Mouse (Mus musculus): ENCODE data around the gene Gm20441. TPM values are rescaled to one million over a fixed set of nuclear protein-coding genes. Genes with fewer than 3 reads are reported as not detected.

The Gm20441 gene
- polyA plus RNA-seq, 1 experiment from 2014 or later: not detected

DNA sequence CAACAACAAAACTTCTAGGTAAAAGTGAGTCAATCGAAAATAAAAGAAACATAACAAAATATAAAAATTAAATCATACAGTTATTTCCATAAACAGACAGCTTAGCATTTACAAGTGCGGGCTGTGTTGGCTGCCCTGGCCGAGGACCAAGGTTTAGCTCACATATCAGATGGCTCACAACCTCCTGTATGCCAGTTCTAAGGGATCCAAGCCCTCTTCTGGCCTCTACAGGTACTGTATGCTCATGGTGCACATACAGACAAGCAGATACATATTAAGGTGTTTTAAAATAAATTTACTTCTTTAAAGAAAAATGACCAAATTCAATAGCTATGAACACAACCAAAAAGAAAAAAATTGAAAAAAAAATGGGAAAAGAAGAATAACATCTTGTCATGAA, 20.4 kb downstream of the Gm20441 start:
- Histone ChIP-seq H3K9ac (ENCODE audit: low read depth, low read length) (no peak overlapping the region), H3K27me3 (ENCODE audit: control insufficient read depth, insufficient read depth, low read length) (no peaks in the 10 kb centered on the region), H3K4me1 (ENCODE audit: control insufficient read depth, insufficient read depth, low read length) (peaks cover 5% of the 10 kb centered on the region; the same call in 1 of the 2 replicates), H3K27ac (ENCODE audit: low read depth, low read length) (no peak overlapping the region), H3K36me3 (ENCODE audit: control insufficient read depth, insufficient read depth, low read length) (peaks cover 11% of the 10 kb centered on the region; the same call in 1 of the 2 replicates), H3K4me2 (no peak overlapping the region), H3K4me3 (ENCODE audit: low read depth, low read length) (no peak overlapping the region), H3K9me3 (replicated peaks; ENCODE audit: control insufficient read depth, low read length) (no peaks in the 10 kb centered on the region)
- ATAC-seq (replicated peaks; ENCODE audit: insufficient number of reproducible peaks, low FRiP score, low TSS enrichment): no peak
- 92% methylated on average over 3 of the region's 3 CpGs for WGBS (ENCODE audit: insufficient replicate concordance)

DNA sequence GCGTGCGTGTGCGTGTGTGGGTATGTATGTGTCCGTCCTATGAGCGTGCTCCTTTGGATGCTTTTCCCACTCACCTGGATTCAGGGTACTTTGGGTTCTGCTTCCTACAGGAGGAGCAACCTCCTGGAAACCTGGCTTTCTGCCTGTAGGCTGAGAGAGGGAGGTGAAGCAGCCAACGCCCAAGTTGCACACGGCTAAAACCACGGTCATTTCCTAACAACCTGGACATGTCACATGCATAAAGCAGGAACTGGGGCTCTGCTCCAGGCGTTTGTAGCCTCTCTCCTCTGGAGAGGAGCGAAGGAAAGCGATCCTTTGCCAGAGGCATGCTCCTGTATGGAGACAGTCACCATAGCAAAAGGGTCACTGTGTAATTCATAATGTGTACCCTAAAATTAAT, 24.0 kb downstream of the Gm20441 start:
- WGBS (ENCODE audit: insufficient replicate concordance): 93% methylated on average over 11 of the region's 11 CpGs
- Histone ChIP-seq H3K36me3 (ENCODE audit: control insufficient read depth, insufficient read depth, low read length) (peaks cover 27% of the 10 kb centered on the region), H3K27me3 (ENCODE audit: control insufficient read depth, insufficient read depth, low read length) (no peaks in the 10 kb centered on the region), H3K27ac (ENCODE audit: low read depth, low read length) (no peak overlapping the region), H3K4me3 (ENCODE audit: low read depth, low read length) (no peak overlapping the region), H3K9ac (ENCODE audit: low read depth, low read length) (no peak overlapping the region), H3K4me1 (ENCODE audit: control insufficient read depth, insufficient read depth, low read length) (no peaks in the 10 kb centered on the region), H3K4me2 (no peak overlapping the region), H3K9me3 (replicated peaks; ENCODE audit: control insufficient read depth, low read length) (no peaks in the 10 kb centered on the region)
- no peak for ATAC-seq (replicated peaks; ENCODE audit: insufficient number of reproducible peaks, low FRiP score, low TSS enrichment)

DNA sequence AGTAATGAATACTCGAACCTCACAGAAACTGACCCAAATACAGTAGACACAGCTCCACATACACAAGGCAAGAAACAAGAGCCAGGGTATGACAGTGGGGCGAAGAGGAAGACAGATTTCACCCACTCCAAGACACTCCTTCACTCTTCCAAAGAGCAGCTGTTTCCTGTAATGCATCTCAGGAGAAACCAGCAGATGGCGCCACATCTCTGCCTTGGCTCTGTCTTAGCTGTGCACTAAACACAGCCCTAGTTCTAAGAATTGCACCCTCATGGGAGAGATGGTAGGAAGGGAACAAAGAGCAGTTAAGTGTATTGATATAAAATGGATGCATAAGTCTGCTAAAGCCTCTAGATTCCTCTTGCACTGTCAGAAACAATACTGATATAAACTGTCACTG, 36.7 kb downstream of the Gm20441 start:
- Histone ChIP-seq H3K27me3 (ENCODE audit: control insufficient read depth, insufficient read depth, low read length) (no peaks in the 10 kb centered on the region), H3K36me3 (ENCODE audit: control insufficient read depth, insufficient read depth, low read length) (peaks cover 35% of the 10 kb centered on the region), H3K4me3 (ENCODE audit: low read depth, low read length) (no peak overlapping the region), H3K4me1 (ENCODE audit: control insufficient read depth, insufficient read depth, low read length) (no peaks in the 10 kb centered on the region), H3K4me2 (no peak overlapping the region), H3K9me3 (replicated peaks; ENCODE audit: control insufficient read depth, low read length) (no peaks in the 10 kb centered on the region), H3K9ac (ENCODE audit: low read depth, low read length) (no peak overlapping the region), H3K27ac (ENCODE audit: low read depth, low read length) (no peak overlapping the region)
- ATAC-seq (replicated peaks; ENCODE audit: insufficient number of reproducible peaks, low FRiP score, low TSS enrichment): no peak; the same call in 1 of the 2 replicates
- WGBS (ENCODE audit: insufficient replicate concordance): 49% methylated on average over 3 of the region's 3 CpGs

DNA sequence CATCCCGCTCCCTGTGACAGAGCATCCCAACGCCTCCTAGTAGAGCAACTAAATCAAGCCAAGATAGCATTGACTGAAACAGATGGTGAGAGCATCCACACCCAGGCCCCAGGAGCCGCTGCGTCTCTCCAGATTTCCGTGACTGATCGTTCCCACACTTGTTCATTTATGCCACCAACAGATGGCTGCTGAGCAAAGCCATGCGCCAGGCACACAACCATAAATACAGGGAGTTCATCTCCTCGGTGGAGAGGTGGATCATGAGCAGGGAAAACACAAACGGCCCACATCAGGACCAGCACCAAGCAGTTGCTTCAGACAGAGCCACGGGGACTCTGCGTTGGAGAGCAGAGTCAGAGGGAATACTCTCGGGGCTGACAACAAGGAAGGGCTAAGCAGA, 37.4 kb downstream of the Gm20441 start:
- Histone ChIP-seq H3K9me3 (replicated peaks; ENCODE audit: control insufficient read depth, low read length) (no peaks in the 10 kb centered on the region), H3K4me3 (ENCODE audit: low read depth, low read length) (no peak overlapping the region), H3K27ac (ENCODE audit: low read depth, low read length) (no peak overlapping the region), H3K27me3 (ENCODE audit: control insufficient read depth, insufficient read depth, low read length) (no peaks in the 10 kb centered on the region), H3K4me1 (ENCODE audit: control insufficient read depth, insufficient read depth, low read length) (no peaks in the 10 kb centered on the region), H3K36me3 (ENCODE audit: control insufficient read depth, insufficient read depth, low read length) (peaks cover 36% of the 10 kb centered on the region), H3K9ac (ENCODE audit: low read depth, low read length) (no peak overlapping the region), H3K4me2 (no peak overlapping the region)
- no peak for ATAC-seq (replicated peaks; ENCODE audit: insufficient number of reproducible peaks, low FRiP score, low TSS enrichment)
- 92% methylated on average over 12 of the region's 12 CpGs for WGBS (ENCODE audit: insufficient replicate concordance)

DNA sequence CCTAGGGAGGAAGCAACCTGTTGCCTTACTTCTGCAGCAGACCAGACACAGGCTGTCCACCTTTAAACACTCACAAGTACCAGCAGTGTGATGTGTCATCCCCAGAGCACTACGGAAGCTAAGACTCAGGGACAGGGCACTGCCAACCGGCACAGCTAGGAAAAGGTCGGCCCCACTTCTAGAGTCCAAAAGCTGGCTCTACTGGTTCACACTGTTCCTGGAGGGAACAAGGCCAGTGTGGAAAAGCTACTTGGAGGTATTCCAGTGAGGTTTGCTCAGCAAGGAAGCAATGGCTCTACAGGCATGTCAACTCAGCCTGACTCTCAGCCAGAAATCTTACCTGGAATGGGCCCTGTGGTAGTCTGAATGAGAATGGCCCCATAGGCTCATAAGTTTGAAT, 39.9 kb downstream of the Gm20441 start:
- 96% methylated on average over 3 of the region's 3 CpGs for WGBS (ENCODE audit: insufficient replicate concordance)
- Histone ChIP-seq H3K4me1 (ENCODE audit: control insufficient read depth, insufficient read depth, low read length) (no peaks in the 10 kb centered on the region), H3K36me3 (ENCODE audit: control insufficient read depth, insufficient read depth, low read length) (peaks cover 36% of the 10 kb centered on the region)

DNA sequence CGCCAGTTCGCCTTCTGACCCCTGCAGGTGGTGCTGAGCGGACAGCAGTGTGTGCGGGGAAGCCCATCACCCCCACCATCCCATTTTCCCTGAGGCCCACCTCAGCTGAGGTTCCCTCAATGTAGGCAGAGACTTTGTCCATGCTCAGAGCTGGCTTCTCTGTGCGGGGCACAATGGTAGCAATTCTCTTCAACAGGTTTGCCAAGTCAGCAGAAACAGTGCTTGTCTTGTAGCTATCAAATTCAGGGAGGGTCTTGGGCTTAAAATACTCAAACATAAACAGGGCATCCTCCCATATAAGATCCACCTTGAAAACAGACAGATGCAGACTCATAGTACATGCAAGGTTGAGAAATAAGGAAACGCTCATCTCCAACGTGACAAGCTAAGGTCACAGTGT, 55.3 kb downstream of the Gm20441 start:
- no peak overlapping the region for H3K27ac ChIP-seq (ENCODE audit: low read depth, low read length)
- no peaks in the 10 kb centered on the region for H3K27me3 ChIP-seq (ENCODE audit: control insufficient read depth, insufficient read depth, low read length)
- no peaks in the 10 kb centered on the region for H3K9me3 ChIP-seq (replicated peaks; ENCODE audit: control insufficient read depth, low read length)
- H3K4me1 ChIP-seq (ENCODE audit: control insufficient read depth, insufficient read depth, low read length): no peaks in the 10 kb centered on the region
- H3K4me3 ChIP-seq (ENCODE audit: low read depth, low read length): no peak overlapping the region
- WGBS (ENCODE audit: insufficient replicate concordance): 94% methylated on average over 7 of the region's 7 CpGs
- peaks cover 29% of the 10 kb centered on the region for H3K36me3 ChIP-seq (ENCODE audit: control insufficient read depth, insufficient read depth, low read length)
- no peak overlapping the region for H3K9ac ChIP-seq (ENCODE audit: low read depth, low read length)
- no peak overlapping the region for H3K4me2 ChIP-seq
- ATAC-seq (replicated peaks; ENCODE audit: insufficient number of reproducible peaks, low FRiP score, low TSS enrichment): no peak

More for the DNA sequence above, 39.9 kb downstream of the Gm20441 start:
- no peak overlapping the region for H3K4me3 ChIP-seq (ENCODE audit: low read depth, low read length)
- no peak overlapping the region for H3K9ac ChIP-seq (ENCODE audit: low read depth, low read length)
- H3K27ac ChIP-seq (ENCODE audit: low read depth, low read length): no peak overlapping the region
- no peak for ATAC-seq (replicated peaks; ENCODE audit: insufficient number of reproducible peaks, low FRiP score, low TSS enrichment)
- H3K4me2 ChIP-seq: no peak overlapping the region
- H3K27me3 ChIP-seq (ENCODE audit: control insufficient read depth, insufficient read depth, low read length): no peaks in the 10 kb centered on the region
- no peaks in the 10 kb centered on the region for H3K9me3 ChIP-seq (replicated peaks; ENCODE audit: control insufficient read depth, low read length)

Other genes with a start within 250 kb of the Gm20441 start
- gene Lrrc75b, start 220.6 kb downstream of the Gm20441 start, polyA plus RNA-seq (2014; fragmentation: Nextera tagmentation; extraction: Ambion mirVana): 0.66 and 1.0 TPM in 2 replicates
- 0.42 and 0.44 TPM in 2 replicates for gene Ggt1, start 219.3 kb downstream of the Gm20441 start, polyA plus RNA-seq (2014; fragmentation: Nextera tagmentation; extraction: Ambion mirVana)
- gene Ggt5, start 191.6 kb downstream of the Gm20441 start, polyA plus RNA-seq (2014; fragmentation: Nextera tagmentation; extraction: Ambion mirVana): 2.8 and 5.0 TPM in 2 replicates
- 1.4 and 2.1 TPM in 2 replicates for gene Susd2, start 136.9 kb downstream of the Gm20441 start, polyA plus RNA-seq (2014; fragmentation: Nextera tagmentation; extraction: Ambion mirVana)
- gene Cabin1, start 16.6 kb downstream of the Gm20441 start, polyA plus RNA-seq (2014; fragmentation: Nextera tagmentation; extraction: Ambion mirVana): 18.5 and 28.6 TPM in 2 replicates
- 41.1 and 44.4 TPM in 2 replicates for gene Ddt, start 7.5 kb downstream of the Gm20441 start, polyA plus RNA-seq (2014; fragmentation: Nextera tagmentation; extraction: Ambion mirVana)
- gene Gstt3, start 460 bp upstream of the Gm20441 start, polyA plus RNA-seq (2014; fragmentation: Nextera tagmentation; extraction: Ambion mirVana): 3.0 and 3.4 TPM in 2 replicates
- gene Gstt1, start 17.6 kb upstream of the Gm20441 start, polyA plus RNA-seq (2014; fragmentation: Nextera tagmentation; extraction: Ambion mirVana): 4.3 and 5.1 TPM in 2 replicates
- not detected in 2 replicates for gene Gstt4, start 41.6 kb upstream of the Gm20441 start, polyA plus RNA-seq (2014; fragmentation: Nextera tagmentation; extraction: Ambion mirVana)
- 8.7 and 8.8 TPM in 2 replicates for gene Gstt2, start 56.5 kb upstream of the Gm20441 start, polyA plus RNA-seq (2014; fragmentation: Nextera tagmentation; extraction: Ambion mirVana)
- 2,705 and 2,898 TPM in 2 replicates for gene Mif, start 79.3 kb upstream of the Gm20441 start, polyA plus RNA-seq (2014; fragmentation: Nextera tagmentation; extraction: Ambion mirVana)
- 2.4 and 3.4 TPM in 2 replicates for gene Derl3, start 112.5 kb upstream of the Gm20441 start, polyA plus RNA-seq (2014; fragmentation: Nextera tagmentation; extraction: Ambion mirVana)
- gene Smarcb1, start 140.7 kb upstream of the Gm20441 start, polyA plus RNA-seq (2014; fragmentation: Nextera tagmentation; extraction: Ambion mirVana): 131 and 139 TPM in 2 replicates
- 414 and 441 TPM in 2 replicates for gene Chchd10, start 152.2 kb upstream of the Gm20441 start, polyA plus RNA-seq (2014; fragmentation: Nextera tagmentation; extraction: Ambion mirVana)
- gene Mmp11, start 155.5 kb upstream of the Gm20441 start, polyA plus RNA-seq (2014; fragmentation: Nextera tagmentation; extraction: Ambion mirVana): 17.5 and 26.0 TPM in 2 replicates
- 2.3 and 2.8 TPM in 2 replicates for gene Gm867, start 159.7 kb upstream of the Gm20441 start, polyA plus RNA-seq (2014; fragmentation: Nextera tagmentation; extraction: Ambion mirVana)
- gene Vpreb3, start 162.1 kb upstream of the Gm20441 start, polyA plus RNA-seq (2014; fragmentation: Nextera tagmentation; extraction: Ambion mirVana): 0.89 and 0.92 TPM in 2 replicates
- 0.18 TPM in 1 of 2 replicates, not detected in the other for gene Gm5134, start 173.6 kb upstream of the Gm20441 start, polyA plus RNA-seq (2014; fragmentation: Nextera tagmentation; extraction: Ambion mirVana)